Mouse (Mus musculus) liver, adult 2 months (tissue): Measurements from ENCODE around the gene Slamf6. TPM values are rescaled to one million over a fixed set of nuclear protein-coding genes. Genes with fewer than 3 reads are reported as not detected.

Experiments used
- DNase-seq: peaks from one replicate; pipeline ENCODE4 v3.0.0-alpha.2; 2011; ENCODE audit warnings: low read depth, low spot score; ENCODE audit errors: extremely low read depth
- H3K27ac ChIP-seq: fragments of 200-500 bp; replicated peaks from 2 replicates; pipeline ENCODE4 v1.5.1; 2012; ENCODE audit warnings: low read depth, mild to moderate bottlenecking, control low read depth, inconsistent platforms, low read length; ENCODE audit not compliant: insufficient read depth
- H3K27me3 ChIP-seq: fragments of 200-500 bp; 2 replicates; pipeline ENCODE4 v1.6.1; 2012; ENCODE audit warnings: mild to moderate bottlenecking, moderate library complexity, low read length, inconsistent platforms; ENCODE audit not compliant: control insufficient read depth, insufficient read depth
- H3K36me3 ChIP-seq: fragments of 200-500 bp; 2 replicates; pipeline ENCODE4 v1.6.1; 2012; ENCODE audit warnings: low read length, inconsistent platforms; ENCODE audit not compliant: control insufficient read depth, insufficient read depth
- H3K4me1 ChIP-seq: fragments of 200-500 bp; 2 replicates; pipeline ENCODE4 v1.6.1; 2011; ENCODE audit warnings: low read length; ENCODE audit not compliant: control insufficient read depth, insufficient read depth
- H3K4me3 ChIP-seq: fragments of 200-500 bp; 2 replicates; pipeline ENCODE4 v1.5.1; 2011; ENCODE audit warnings: low read depth, mild to moderate bottlenecking, control low read depth, low read length, moderate library complexity; ENCODE audit not compliant: insufficient read depth
- H3K79me2 ChIP-seq: fragments of 200-500 bp; 2 replicates; pipeline ENCODE4 v1.6.1; 2012; ENCODE audit warnings: inconsistent platforms, mild to moderate bottlenecking, low read length, moderate library complexity; ENCODE audit not compliant: control insufficient read depth, insufficient read depth
- H3K9ac ChIP-seq: fragments of 200-500 bp; 2 replicates; pipeline ENCODE4 v1.6.1; 2012; ENCODE audit warnings: low read depth, mild to moderate bottlenecking, control low read depth, inconsistent platforms, low read length
- CTCF ChIP-seq: fragments of 200-500 bp; IDR thresholded peaks from 2 replicates; pipeline ENCODE4 v1.5.1; 2011; ENCODE audit warnings: low read depth, low read length, control low read depth
- POLR2A ChIP-seq: fragments of 200-500 bp; IDR thresholded peaks from 2 replicates; pipeline ENCODE4 v1.6.1; 2011; ENCODE audit warnings: low read length, control low read depth; ENCODE audit not compliant: insufficient read depth; ENCODE audit errors: extremely low read depth
- WGBS: fragments of 180-500 bp; shearing (Covaris S2); methylation state at CpG from one replicate; pipeline ENCODE4 v1.1.7; 2018; 5-methylcytosine and 5-hydroxymethylcytosine counted together
- polyA plus RNA-seq: library from polyadenylated mRNA; depleted of rRNA; stranded (reverse); fragments of >200 nt; gene quantifications from 2 replicates; pipeline ENCODE4 v1.2.3, GENCODE M21; 2012
- total RNA-seq: library from RNA; depleted of rRNA; stranded (reverse); fragments of >200 nt; gene quantifications from 2 replicates; pipeline ENCODE4 v1.2.3, GENCODE M21; 2014

Slamf6 gene
- total and polyA plus RNA-seq, 2 experiments: 0.29 to 0.46 TPM

DNA sequence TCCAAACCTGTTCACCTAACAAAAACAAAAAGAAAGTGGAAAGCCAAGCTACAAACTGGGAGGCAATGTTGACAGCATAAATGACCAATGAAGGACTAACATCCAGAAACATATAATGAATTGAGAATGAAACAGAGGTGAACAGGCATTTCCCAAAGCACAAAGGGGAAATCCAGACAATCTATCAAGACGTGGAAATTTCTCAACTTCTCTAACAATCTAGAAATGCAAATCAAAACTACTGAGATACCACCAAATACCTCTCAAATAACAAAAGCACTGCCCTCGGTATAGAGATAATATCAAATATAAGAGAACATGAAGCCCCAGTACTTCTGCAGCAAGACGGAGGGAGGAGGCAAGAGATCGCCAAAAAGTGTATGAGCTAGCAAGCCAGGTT lies 65.4 kb downstream of the Slamf6 start:
- H3K36me3 ChIP-seq: no peaks in the 10 kb centered on the region
- no peaks in the 10 kb centered on the region for H3K79me2 ChIP-seq
- H3K9ac ChIP-seq: no peak overlapping the region
- H3K27ac ChIP-seq: no peak overlapping the region
- 0 out of 2 replicates have a peak, but pooled peaks cover 2% of the 10 kb centered on the region for H3K27me3 ChIP-seq
- H3K4me1 ChIP-seq: no peaks in the 10 kb centered on the region
- 71% methylated on average over 4 of the region's 4 CpGs for WGBS
- no peak for DNase-seq
- TF ChIP-seq CTCF: no peak
- H3K4me3 ChIP-seq: no peak overlapping the region

DNA sequence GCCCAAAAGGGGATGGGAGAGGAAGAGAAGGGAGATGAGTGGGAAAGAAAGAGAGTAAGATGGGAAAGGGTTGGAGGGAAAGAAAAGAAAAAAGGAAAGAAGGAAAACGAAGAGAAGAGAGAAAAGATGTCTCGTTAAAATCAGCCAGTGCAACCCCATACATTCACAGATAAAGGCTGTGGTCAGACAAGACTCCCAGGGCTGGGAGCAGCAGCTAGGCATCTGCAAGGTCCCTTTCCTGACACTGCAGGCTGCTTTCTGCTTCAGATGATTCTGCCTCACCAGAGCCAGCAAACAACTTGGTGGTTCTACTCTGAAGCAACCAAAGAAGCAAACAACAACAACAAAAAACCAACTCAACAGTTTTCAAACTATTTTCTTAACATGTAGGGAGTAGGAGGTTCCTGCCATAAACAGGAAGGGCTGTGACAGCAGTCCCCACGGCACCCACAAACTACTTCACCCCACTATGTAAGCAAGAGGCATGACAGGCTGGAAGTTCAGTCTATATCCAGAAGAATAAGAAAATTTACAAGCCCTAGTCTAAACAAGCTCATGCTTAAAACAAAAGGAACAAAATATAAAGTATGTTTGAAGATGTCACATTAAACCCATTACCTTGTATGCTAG lies 66.2 kb downstream of the Slamf6 start:
- Histone ChIP-seq H3K27me3 (0 out of 2 replicates have a peak, but pooled peaks cover 2% of the 10 kb centered on the region), H3K27ac (no peak overlapping the region), H3K36me3 (no peaks in the 10 kb centered on the region), H3K4me1 (no peaks in the 10 kb centered on the region), H3K79me2 (no peaks in the 10 kb centered on the region), H3K9ac (no peak overlapping the region), H3K4me3 (no peak overlapping the region)
- DNase-seq: no peak
- TF ChIP-seq CTCF: no peak
- no peak for TF ChIP-seq POLR2A
- 63% methylated on average over 3 of the region's 3 CpGs for WGBS

DNA sequence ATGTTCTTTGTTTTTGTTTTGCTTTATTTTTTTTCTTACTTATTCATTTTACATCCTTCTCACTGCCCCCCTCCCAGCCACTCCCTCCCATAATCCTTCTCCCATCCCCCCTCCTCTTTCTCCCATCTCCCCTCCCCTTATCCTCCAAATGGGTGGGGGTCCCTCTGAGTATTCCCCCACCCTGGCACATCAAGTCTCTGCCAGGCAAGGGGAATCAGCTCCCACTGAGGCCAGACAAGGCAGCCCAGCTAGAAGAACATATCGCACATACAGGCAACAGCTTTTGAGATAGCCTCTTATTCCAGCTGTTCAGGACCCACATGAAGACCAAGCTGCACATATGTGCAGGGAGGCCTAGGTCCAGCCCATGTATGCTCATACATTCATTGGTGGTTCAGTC lies 66.8 kb downstream of the Slamf6 start:
- no peak for DNase-seq
- no peak overlapping the region for H3K4me3 ChIP-seq
- H3K4me1 ChIP-seq: no peaks in the 10 kb centered on the region
- 0 out of 2 replicates have a peak, but pooled peaks cover 2% of the 10 kb centered on the region for H3K27me3 ChIP-seq
- WGBS: 96% methylated on average over 1 of the region's 1 CpGs
- H3K27ac ChIP-seq: no peak overlapping the region
- no peaks in the 10 kb centered on the region for H3K79me2 ChIP-seq
- no peak for TF ChIP-seq CTCF
- TF ChIP-seq POLR2A: no peak
- no peaks in the 10 kb centered on the region for H3K36me3 ChIP-seq
- no peak overlapping the region for H3K9ac ChIP-seq

DNA sequence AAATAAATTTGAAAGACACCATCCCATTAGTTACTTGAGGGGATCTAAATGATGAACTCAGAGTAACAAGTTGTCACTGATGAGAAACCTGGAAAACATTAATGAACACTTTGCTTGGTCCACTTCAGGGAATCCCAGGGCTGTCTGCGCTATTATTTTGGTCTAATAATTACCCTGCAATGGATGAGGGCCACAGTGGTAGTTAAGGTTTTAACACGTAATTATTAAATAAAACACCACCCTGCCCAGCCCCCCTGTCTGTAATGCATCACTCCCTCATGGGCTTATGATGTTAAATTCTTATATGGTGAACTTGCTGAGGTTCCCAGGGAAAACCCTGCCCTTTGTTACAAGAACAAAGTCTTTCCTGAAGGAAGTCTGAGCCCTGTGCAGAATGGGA lies 74.6 kb downstream of the Slamf6 start:
- Histone ChIP-seq H3K4me1 (no peaks in the 10 kb centered on the region), H3K9ac (no peak overlapping the region), H3K27me3 (no peaks in the 10 kb centered on the region), H3K79me2 (no peaks in the 10 kb centered on the region), H3K36me3 (no peaks in the 10 kb centered on the region), H3K27ac (no peak overlapping the region), H3K4me3 (no peak overlapping the region)
- DNase-seq: no peak
- WGBS: 87% methylated on average over 2 of the region's 2 CpGs
- no peak for TF ChIP-seq CTCF
- no peak for TF ChIP-seq POLR2A

DNA sequence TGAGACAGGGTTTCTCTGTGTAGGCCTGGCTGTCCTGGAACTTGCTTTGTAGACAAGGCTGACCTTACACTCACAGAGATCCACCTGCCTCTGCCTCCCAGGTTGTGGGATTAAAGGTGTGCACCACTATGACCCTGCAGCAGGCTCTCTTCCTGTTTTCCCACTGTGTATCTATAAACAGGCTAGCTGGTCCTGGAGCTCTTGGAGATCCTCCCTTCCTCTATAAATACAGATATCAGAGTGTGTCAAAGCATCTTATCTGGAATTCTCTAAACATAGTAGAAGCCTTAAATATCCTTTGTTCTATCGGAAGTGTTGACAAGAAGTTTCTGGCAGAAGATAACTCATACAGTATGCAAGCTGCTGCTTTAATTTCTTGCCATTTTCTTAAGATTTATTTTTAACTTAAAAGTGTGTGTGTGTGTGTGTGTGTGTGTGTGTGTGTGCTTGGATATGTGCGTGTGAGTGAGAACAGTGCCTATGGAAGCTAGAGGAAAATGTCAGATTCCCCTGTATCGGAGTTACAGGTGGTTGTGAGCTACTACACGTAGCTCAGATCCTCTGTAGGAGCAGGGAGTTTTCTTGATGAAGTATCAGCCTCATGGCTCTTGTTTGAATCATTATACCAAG lies 75.7 kb downstream of the Slamf6 start:
- H3K27me3 ChIP-seq: no peaks in the 10 kb centered on the region
- H3K79me2 ChIP-seq: no peaks in the 10 kb centered on the region
- 72% methylated on average over 4 of the region's 4 CpGs for whole genome bisulfite sequencing
- TF ChIP-seq POLR2A: no peak
- no peak for TF ChIP-seq CTCF
- no peak for DNase-seq
- no peaks in the 10 kb centered on the region for H3K36me3 ChIP-seq
- H3K4me1 ChIP-seq: no peaks in the 10 kb centered on the region
- no peak overlapping the region for H3K27ac ChIP-seq
- H3K9ac ChIP-seq: no peak overlapping the region
- H3K4me3 ChIP-seq: no peak overlapping the region

DNA sequence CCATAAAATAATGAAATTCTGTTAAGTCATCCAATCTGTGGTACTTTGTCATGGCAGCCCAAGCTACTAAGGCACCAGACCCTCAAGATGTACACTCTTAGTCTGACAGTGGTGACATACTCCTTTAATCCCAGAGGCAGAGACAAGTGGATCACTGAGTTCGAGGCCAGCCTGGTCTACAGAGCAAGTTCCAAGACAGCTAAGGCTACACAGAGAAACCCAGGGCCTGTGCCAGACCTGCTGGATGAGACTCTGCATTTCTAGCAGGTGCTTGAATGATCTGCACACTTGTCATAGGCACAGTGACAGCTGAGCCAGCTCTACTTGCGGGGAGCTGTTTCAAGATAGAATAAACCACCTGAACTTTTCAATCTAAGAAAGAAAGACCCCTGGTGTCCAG lies 77.2 kb downstream of the Slamf6 start:
- no peaks in the 10 kb centered on the region for H3K36me3 ChIP-seq
- 82% methylated on average over 2 of the region's 2 CpGs for WGBS
- H3K27me3 ChIP-seq: no peaks in the 10 kb centered on the region
- no peaks in the 10 kb centered on the region for H3K4me1 ChIP-seq
- TF ChIP-seq CTCF: no peak
- TF ChIP-seq POLR2A: no peak
- H3K9ac ChIP-seq: no peak overlapping the region
- no peak overlapping the region for H3K4me3 ChIP-seq
- peak overlapping the region; percentile 36 for H3K27ac ChIP-seq
- no peak for DNase-seq
- no peaks in the 10 kb centered on the region for H3K79me2 ChIP-seq
